Mouse (Mus musculus) embryonic facial prominence, embryonic 14.5 days (tissue): ENCODE data around the gene 4930518I15Rik. TPM values are rescaled to one million over a fixed set of nuclear protein-coding genes. Genes with fewer than 3 reads are reported as not detected.

Experiments used
- ATAC-seq: fragments of 200-750 bp; cut with Nextera tagmentation; 2 replicates; pipeline ENCODE4 v1.8.0; 2017; ENCODE audit warnings: low read depth, moderate number of reproducible peaks, moderate TSS enrichment
- DNase-seq: peaks from one replicate; pipeline ENCODE4 v3.0.0-alpha.2; 2015; ENCODE audit warnings: low spot score
- H3K27ac ChIP-seq: fragments of 300-500 bp; sonication (generic); replicated peaks from 2 replicates; pipeline ENCODE4 v1.5.1; 2014; ENCODE audit warnings: low read depth, mild to moderate bottlenecking, low read length, moderate library complexity
- H3K27me3 ChIP-seq: fragments of 300-500 bp; sonication (generic); replicated peaks from 2 replicates; pipeline ENCODE4 v1.6.1; 2014; ENCODE audit warnings: low read length; ENCODE audit not compliant: control insufficient read depth, insufficient read depth
- H3K36me3 ChIP-seq: fragments of 300-500 bp; sonication (generic); 2 replicates; pipeline ENCODE4 v1.6.1; 2014; ENCODE audit warnings: low read length, mixed read lengths; ENCODE audit not compliant: control insufficient read depth, insufficient read depth
- H3K4me1 ChIP-seq: fragments of 300-500 bp; sonication (generic); 2 replicates; pipeline ENCODE4 v1.6.1; 2014; ENCODE audit warnings: antibody characterized with exemption, low read length; ENCODE audit not compliant: control insufficient read depth, insufficient read depth
- H3K4me2 ChIP-seq: fragments of 300-500 bp; sonication (generic); 2 replicates; pipeline ENCODE4 v1.6.1; 2014; ENCODE audit warnings: low read depth, mild to moderate bottlenecking, low read length, moderate library complexity, mixed read lengths
- H3K4me3 ChIP-seq: fragments of 300-500 bp; sonication (generic); 2 replicates; pipeline ENCODE4 v1.5.1; 2014; ENCODE audit warnings: low read depth, mild to moderate bottlenecking, low read length
- H3K9ac ChIP-seq: fragments of 300-500 bp; sonication (generic); 2 replicates; pipeline ENCODE4 v1.6.1; 2014; ENCODE audit warnings: low read depth, mild to moderate bottlenecking, low read length, moderate library complexity, mixed read lengths
- H3K9me3 ChIP-seq: fragments of 300-500 bp; sonication (generic); 2 replicates; pipeline ENCODE4 v1.6.1; 2016; ENCODE audit warnings: low read length; ENCODE audit not compliant: control insufficient read depth
- WGBS: fragments of 180-500 bp; shearing (Covaris S2); extraction: QIAGEN DNeasy Blood & Tissue Kit; methylation state at CpG from one replicate; pipeline ENCODE4 v1.1.7; 2014; 5-methylcytosine and 5-hydroxymethylcytosine counted together
- polyA plus RNA-seq: library from polyadenylated mRNA; unstranded; fragments of >200 nt; fragmentation: Nextera tagmentation; extraction: Ambion mirVana; gene quantifications from 2 replicates; pipeline ENCODE4 v1.2.1, GENCODE M21; 2014

4930518I15Rik gene
- polyA plus RNA-seq, 1 experiment from 2014 or later = 3.2 TPM

- H3K27ac ChIP-seq = no peak overlapping the region
- 71% methylated on average over 10 of the region's 10 CpGs for WGBS
- no peak for ATAC-seq
- peaks cover 26% of the 10 kb centered on the region for H3K4me1 ChIP-seq
- no peak overlapping the region for H3K9ac ChIP-seq
- H3K9me3 ChIP-seq = no peaks in the 10 kb centered on the region
- peak overlapping the region; percentile 61 for H3K4me2 ChIP-seq
- DNase-seq = no peak
- peak overlapping the region; percentile 91; the same call in 1 of the 2 replicates for H3K4me3 ChIP-seq
- no peaks in the 10 kb centered on the region for H3K27me3 ChIP-seq
- peaks cover 41% of the 10 kb centered on the region for H3K36me3 ChIP-seq
These were observed 14.4 kb downstream of the 4930518I15Rik start for GRCm38 (mm10) chr2:156843331-156843730.

GRCm38 (mm10) chr2:156842711-156843110 lies 15.0 kb downstream of the 4930518I15Rik start:
- Histone ChIP-seq H3K27me3 (no peaks in the 10 kb centered on the region), H3K4me2 (peak overlapping the region; percentile 61), H3K27ac (peak overlapping the region; percentile 91), H3K9ac (peak overlapping the region; percentile 95; the same call in 1 of the 2 replicates), H3K9me3 (no peaks in the 10 kb centered on the region), H3K4me3 (peak overlapping the region; percentile 91), H3K36me3 (peaks cover 34% of the 10 kb centered on the region), H3K4me1 (peaks cover 26% of the 10 kb centered on the region)
- DNase-seq (peak; percentile 68), ATAC-seq (no peak)
- 6% methylated on average over 11 of the region's 11 CpGs for WGBS

GRCm38 (mm10) chr2:156841841-156842706 lies 15.7 kb downstream of the 4930518I15Rik start:
- 1% methylated on average over 20 of the region's 20 CpGs for WGBS
- Histone ChIP-seq H3K36me3 (peaks cover 32% of the 10 kb centered on the region), H3K9ac (peak overlapping the region; percentile 95), H3K27ac (peak overlapping the region; percentile 91), H3K4me3 (peak overlapping the region; percentile 91), H3K9me3 (no peaks in the 10 kb centered on the region), H3K4me1 (peaks cover 26% of the 10 kb centered on the region), H3K4me2 (peak overlapping the region; percentile 61), H3K27me3 (no peaks in the 10 kb centered on the region)
- DNase-seq = peak; percentile 84
- peak; percentile 7; the same call in 1 of the 2 replicates for ATAC-seq

- Histone ChIP-seq H3K4me1 (peaks cover 26% of the 10 kb centered on the region), H3K36me3 (peaks cover 31% of the 10 kb centered on the region), H3K9ac (peak overlapping the region; percentile 95), H3K27ac (peak overlapping the region; percentile 91), H3K4me3 (peak overlapping the region; percentile 91), H3K27me3 (no peaks in the 10 kb centered on the region), H3K9me3 (no peaks in the 10 kb centered on the region), H3K4me2 (peak overlapping the region; percentile 61)
- WGBS = under 1% methylated on average over 40 of the region's 42 CpGs
- ATAC-seq (no peak), DNase-seq (peak; percentile 79)
These were observed 16.5 kb downstream of the 4930518I15Rik start for GRCm38 (mm10) chr2:156841028-156841840.

GRCm38 (mm10) chr2:156840301-156841027 lies 17.3 kb downstream of the 4930518I15Rik start:
- ATAC-seq = peak; percentile 37
- WGBS = 0% methylated on average over 10 of the region's 79 CpGs
- Histone ChIP-seq H3K4me2 (peak overlapping the region; percentile 61), H3K4me3 (peak overlapping the region; percentile 91), H3K27me3 (no peaks in the 10 kb centered on the region), H3K36me3 (peaks cover 29% of the 10 kb centered on the region), H3K9me3 (no peaks in the 10 kb centered on the region), H3K4me1 (peaks cover 26% of the 10 kb centered on the region), H3K9ac (peak overlapping the region; percentile 95), H3K27ac (peak overlapping the region; percentile 91)
- peak; percentile 77 for DNase-seq

GRCm38 (mm10) chr2:156839319-156840191 lies 18.2 kb downstream of the 4930518I15Rik start, which contains the start of gene Tgif2:
TSS of gene Tgif2 (plus strand) at chr2:156840007.
- peak; percentile 86 for ATAC-seq
- Histone ChIP-seq H3K4me3 (peak within 1 kb of the TSS; percentile 91), H3K4me2 (peak within 1 kb of the TSS; percentile 61), H3K4me1 (peaks cover 26% of the 10 kb centered on the region), H3K9ac (peak within 1 kb of the TSS; percentile 95), H3K27ac (peak within 1 kb of the TSS; percentile 91), H3K27me3 (no peaks in the 10 kb centered on the region), H3K36me3 (peaks cover 32% of the 10 kb centered on the region), H3K9me3 (no peaks in the 10 kb centered on the region)
- 3% methylated on average over 38 of the region's 61 CpGs for WGBS
- DNase-seq = peak; percentile 96

- Histone ChIP-seq H3K4me1 (peaks cover 19% of the 10 kb centered on the region), H3K36me3 (peaks cover 34% of the 10 kb centered on the region), H3K4me3 (peak overlapping the region; percentile 91), H3K27ac (peak overlapping the region; percentile 91), H3K27me3 (no peaks in the 10 kb centered on the region), H3K9ac (peak overlapping the region; percentile 95), H3K9me3 (no peaks in the 10 kb centered on the region), H3K4me2 (peak overlapping the region; percentile 61)
- 55% methylated on average over 6 of the region's 6 CpGs for WGBS
- no peak for ATAC-seq
- DNase-seq = no peak
These were observed 18.9 kb downstream of the 4930518I15Rik start for GRCm38 (mm10) chr2:156838839-156839238.
